ENCODE assay signal across 10 mouse cellular contexts in genomic region chr4:124705661-124706269, GRCm38 (mm10). TPM values are rescaled to one million over a fixed set of nuclear protein-coding genes. Genes with fewer than 3 reads are reported as not detected.
A peak's percentile ranks its signal among the peaks of the same experiment; 100 is the strongest.
DNase-seq lines count a peak whose midpoint lies in the region; ATAC-seq and TF ChIP-seq lines count a peak whose summit lies in the region.
"Had no signal": no experiment of that assay in that cellular context is flagged by ENCODE, and none has a peak within 500 bp of the region (broad histone marks: within the 10 kb centered on the region; RNA-seq: fewer than 3 reads in every experiment).

No protein-coding gene starts in this region.

- peaks cover 20% of the 10 kb centered on the region for H3K36me3 ChIP-seq in intestine, embryonic 14.5 days (ENCODE audit: control insufficient read depth, insufficient read depth, low read length)
- H3K36me3 ChIP-seq in intestine, postnatal 0 days (ENCODE audit: control insufficient read depth, insufficient read depth), result peaks cover 10% of the 10 kb centered on the region; the same call in 1 of the 2 replicates
- H3K36me3 ChIP-seq in C2C12 (ENCODE audit: control insufficient read depth, insufficient read depth), result peaks cover 44% of the 10 kb centered on the region
- H3K36me3 ChIP-seq in MEL (ENCODE audit: control insufficient read depth in 1 of 2, insufficient read depth in 2 of 2, low read length in 2 of 2), result peaks cover 0 to 32% of the 10 kb centered on the region in 2 experiments; a peak in 2 of 4 replicates
- H3K36me3 ChIP-seq in limb, embryonic 11.5 days (ENCODE audit: control insufficient read depth, insufficient read depth, low read length), result no peaks in the 10 kb centered on the region

- no peak overlapping the region for H3K4me2 ChIP-seq in intestine, embryonic 14.5 days (ENCODE audit: low read length)
- H3K4me2 ChIP-seq in intestine, postnatal 0 days (replicated peaks; ENCODE audit: low read depth), result no peak overlapping the region
- no peak overlapping the region for H3K4me2 ChIP-seq in limb, embryonic 11.5 days (ENCODE audit: low read depth, severe bottlenecking)

- no peak for TF ChIP-seq EP300 in MEL (IDR thresholded peaks at IDR 0.05; ENCODE audit: low read depth in 1 of 2, low read length in 2 of 2)

- 85% methylated on average over 23 of the region's 23 CpGs for WGBS in intestine, embryonic 14.5 days
- 83% methylated on average over 23 of the region's 23 CpGs for WGBS in intestine, postnatal 0 days
- whole genome bisulfite sequencing in limb, embryonic 11.5 days, result 92% methylated on average over 23 of the region's 23 CpGs

- no peak for TF ChIP-seq RAD21 in MEL (IDR thresholded peaks at IDR 0.05; ENCODE audit: low read depth, low read length)

- H3K27ac ChIP-seq in intestine, embryonic 14.5 days (ENCODE audit: low read depth), result peak overlapping the region; percentile 79
- no peak overlapping the region; the same call in 1 of the 2 replicates for H3K27ac ChIP-seq in intestine, postnatal 0 days (ENCODE audit: low read depth, low read length)
- H3K27ac ChIP-seq in MEL (ENCODE audit: control insufficient read depth, low read depth, low read length), result peak overlapping the region; percentile 42
- peak overlapping the region; percentile 90; the same call in 1 of the 2 replicates for H3K27ac ChIP-seq in limb, embryonic 11.5 days (replicated peaks; ENCODE audit: low read depth, low read length)
- H3K27ac ChIP-seq: left cerebral cortex, adult 2 months had no signal

- ATAC-seq in intestine, embryonic 14.5 days (replicated peaks; ENCODE audit: low FRiP score, low TSS enrichment, low read depth), result no peak
- no peak for ATAC-seq in intestine, postnatal 0 days
- ATAC-seq in limb, embryonic 11.5 days (ENCODE audit: insufficient number of reproducible peaks, low FRiP score, low TSS enrichment, low read depth), result no peak

- no peak overlapping the region for H3K4me3 ChIP-seq in intestine, embryonic 14.5 days (ENCODE audit: low read depth, low read length)
- no peak overlapping the region for H3K4me3 ChIP-seq in intestine, postnatal 0 days (ENCODE audit: low read depth, low read length)
- H3K4me3 ChIP-seq in C2C12 (ENCODE audit: insufficient read depth, poor library complexity, severe bottlenecking) (peak overlapping the region; percentile 62), MEL (ENCODE audit: control insufficient read depth in 1 of 2, insufficient read depth in 1 of 2, low read depth in 2 of 2, low read length in 2 of 2) (no peak overlapping the region)
- H3K4me3 ChIP-seq in limb, embryonic 11.5 days (ENCODE audit: low read depth, low read length), result no peak overlapping the region
- H3K4me3 ChIP-seq: left cerebral cortex, adult 2 months had no signal

- no peak overlapping the region for H3K9ac ChIP-seq in intestine, embryonic 14.5 days (ENCODE audit: low read length)
- no peak overlapping the region for H3K9ac ChIP-seq in intestine, postnatal 0 days (ENCODE audit: low read depth, low read length)
- no peak overlapping the region for H3K9ac ChIP-seq in MEL (ENCODE audit: control insufficient read depth, low read depth, low read length, poor library complexity, severe bottlenecking)
- 0 out of 2 replicates have a peak overlapping the region, but pooled peaks have one; percentile 7 for H3K9ac ChIP-seq in limb, embryonic 11.5 days (ENCODE audit: low read length)

- H3K79me2 ChIP-seq in C2C12 (ENCODE audit: control insufficient read depth, insufficient read depth), result peaks cover 73% of the 10 kb centered on the region
- peaks cover 8% of the 10 kb centered on the region for H3K79me2 ChIP-seq in MEL (ENCODE audit: control insufficient read depth, insufficient read depth, low read length, poor library complexity)

- H3K79me3 ChIP-seq in C2C12 (ENCODE audit: low read depth), result peaks cover 63% of the 10 kb centered on the region

- no peak for TF ChIP-seq CTCF in intestine, postnatal 0 days (IDR thresholded peaks at IDR 0.05; ENCODE audit: low read depth)
- no peak for TF ChIP-seq CTCF in C2C12 (IDR thresholded peaks at IDR 0.05; ENCODE audit: control insufficient read depth, insufficient read depth, insufficient read length)
- TF ChIP-seq CTCF in MEL (IDR thresholded peaks at IDR 0.05 in 2 of 3, conservative IDR thresholded peaks at IDR 0.05 in 1 of 3; ENCODE audit: control insufficient read depth in 1 of 3, insufficient read depth in 1 of 3, low read depth in 2 of 3, low read length in 3 of 3, poor library complexity in 1 of 3, severe bottlenecking in 1 of 3), result no peak

- peaks cover 55% of the 10 kb centered on the region for H3K4me1 ChIP-seq in intestine, embryonic 14.5 days (replicated peaks; ENCODE audit: control insufficient read depth, insufficient read depth, low read length)
- peaks cover 10% of the 10 kb centered on the region; the same call in 1 of the 2 replicates for H3K4me1 ChIP-seq in intestine, postnatal 0 days (replicated peaks; ENCODE audit: control insufficient read depth, insufficient read depth, low read length)
- peaks cover 11 to 42% of the 10 kb centered on the region in 2 experiments for H3K4me1 ChIP-seq in MEL (ENCODE audit: control insufficient read depth in 1 of 2, insufficient read depth in 2 of 2, low read length in 2 of 2)
- peaks cover 62% of the 10 kb centered on the region for H3K4me1 ChIP-seq in limb, embryonic 11.5 days (ENCODE audit: control insufficient read depth, insufficient read depth, low read length)

- no peak for TF ChIP-seq POLR2A in MEL (IDR thresholded peaks at IDR 0.05; ENCODE audit: control insufficient read depth in 1 of 2, insufficient read depth in 1 of 2, low read depth in 1 of 2, low read length in 2 of 2, poor library complexity in 1 of 2)

- H3ac ChIP-seq in C2C12 (ENCODE audit: control insufficient read depth, insufficient read length, low read depth), result peak overlapping the region; percentile 43

- no peak for DNase-seq in intestine, embryonic 14.5 days (ENCODE audit: low spot score)
- no peak for DNase-seq in MEL (ENCODE audit: low read depth, low spot score)
- no peak for DNase-seq in limb, embryonic 11.5 days (ENCODE audit: low spot score)
- DNase-seq in cerebellum, adult 8-10 months, result no peak
- DNase-seq in adrenal gland, postnatal 25 days, result no peak
- no peak for DNase-seq in left cerebral cortex, adult 9 months (ENCODE audit: low spot score in 2 of 2)

- no peaks in the 10 kb centered on the region for H3K27me3 ChIP-seq in intestine, embryonic 14.5 days (replicated peaks; ENCODE audit: control insufficient read depth, insufficient read depth, low read length)
- H3K27me3 ChIP-seq in intestine, postnatal 0 days (replicated peaks; ENCODE audit: control insufficient read depth, insufficient read depth, low read length), result no peaks in the 10 kb centered on the region
- H3K27me3 ChIP-seq in C2C12 (ENCODE audit: control insufficient read depth, insufficient read depth, insufficient read length) (no peaks in the 10 kb centered on the region), MEL (ENCODE audit: control insufficient read depth in 1 of 2, insufficient read depth in 2 of 2, low read length in 2 of 2) (no peaks in the 10 kb centered on the region)
- no peaks in the 10 kb centered on the region for H3K27me3 ChIP-seq in limb, embryonic 11.5 days (ENCODE audit: control insufficient read depth, insufficient read depth, low read length)

- H3K9me3 ChIP-seq in intestine, embryonic 14.5 days (ENCODE audit: control insufficient read depth, low read length), result no peaks in the 10 kb centered on the region
- no peaks in the 10 kb centered on the region for H3K9me3 ChIP-seq in intestine, postnatal 0 days (ENCODE audit: control insufficient read depth)
- no peaks in the 10 kb centered on the region for H3K9me3 ChIP-seq in MEL (replicated peaks; ENCODE audit: insufficient read depth, low read length)
- H3K9me3 ChIP-seq in limb, embryonic 11.5 days (ENCODE audit: control insufficient read depth, low read length), result no peaks in the 10 kb centered on the region

RNA-seq across cellular contexts. Expression of gene Fhl3, which starts 5.3 kb away (rescaled TPM):
- polyA plus RNA-seq in intestine, embryonic 14.5 days (2014; fragmentation: Nextera tagmentation; extraction: Ambion mirVana), result 12.9 and 13.6 TPM in 2 replicates
- polyA plus RNA-seq in intestine, postnatal 0 days (2015; fragmentation: Nextera tagmentation; extraction: Ambion mirVana), result 3.8 TPM in 2 replicates
- 206 TPM for polyA plus RNA-seq in C2C12 (2012; fragmentation: generic; extraction: Trizol)
- 5.6 TPM in 2 replicates for total RNA-seq in MEL (2012; rRNA removed)
- polyA plus RNA-seq in MEL (2012; ENCODE audit: insufficient read depth in 1 of 2, insufficient read length in 2 of 2, low read depth in 1 of 2, low replicate concordance in 2 of 2, missing spikeins in 1 of 2), result 10 to 100 TPM in 1 of 2 experiments, not detected in 1; 13.8 TPM
- 11.5 and 11.6 TPM in 2 replicates for polyA plus RNA-seq in limb, embryonic 11.5 days (2014; fragmentation: Nextera tagmentation; extraction: Ambion mirVana)
- total RNA-seq in adrenal gland, postnatal 25 days (2021), result 6.7 and 8.7 TPM in 2 replicates

RNA-seq across cellular contexts. Expression of gene Sf3a3, which starts 8.8 kb away (rescaled TPM):
- 142 and 164 TPM in 2 replicates for polyA plus RNA-seq in intestine, embryonic 14.5 days (2014; fragmentation: Nextera tagmentation; extraction: Ambion mirVana)
- 45.3 and 45.7 TPM in 2 replicates for polyA plus RNA-seq in intestine, postnatal 0 days (2015; fragmentation: Nextera tagmentation; extraction: Ambion mirVana)
- polyA plus RNA-seq in C2C12 (2012; fragmentation: generic; extraction: Trizol) (71.6 TPM), MEL (2012; ENCODE audit: insufficient read depth in 1 of 2, insufficient read length in 2 of 2, low read depth in 1 of 2, low replicate concordance in 2 of 2, missing spikeins in 1 of 2) (100 to 1,000 TPM; 127 to 295 TPM)
- total RNA-seq in MEL (2012; rRNA removed), result 136 and 144 TPM in 2 replicates
- polyA plus RNA-seq in limb, embryonic 11.5 days (2014; fragmentation: Nextera tagmentation; extraction: Ambion mirVana), result 250 and 252 TPM in 2 replicates
- 40.2 and 46.8 TPM in 2 replicates for total RNA-seq in adrenal gland, postnatal 25 days (2021)

RNA-seq across cellular contexts. Expression of gene Utp11, which starts 12.4 kb away (rescaled TPM):
- polyA plus RNA-seq in intestine, embryonic 14.5 days (2014; fragmentation: Nextera tagmentation; extraction: Ambion mirVana), result 57.6 and 65.6 TPM in 2 replicates
- 29.6 and 32.3 TPM in 2 replicates for polyA plus RNA-seq in intestine, postnatal 0 days (2015; fragmentation: Nextera tagmentation; extraction: Ambion mirVana)
- polyA plus RNA-seq in C2C12 (2012; fragmentation: generic; extraction: Trizol), result 29.7 TPM
- 65.3 and 68.3 TPM in 2 replicates for total RNA-seq in MEL (2012; rRNA removed)
- polyA plus RNA-seq in MEL (2012; ENCODE audit: insufficient read depth in 1 of 2, insufficient read length in 2 of 2, low read depth in 1 of 2, low replicate concordance in 2 of 2, missing spikeins in 1 of 2), result 10 to 100 TPM in 1 of 2 experiments, not detected in 1; 86.9 TPM
- 78.9 TPM in 2 replicates for polyA plus RNA-seq in limb, embryonic 11.5 days (2014; fragmentation: Nextera tagmentation; extraction: Ambion mirVana)
- 38.1 and 43.0 TPM in 2 replicates for total RNA-seq in adrenal gland, postnatal 25 days (2021)

RNA-seq across cellular contexts. Expression of gene Inpp5b, which starts 35.9 kb away (rescaled TPM):
- polyA plus RNA-seq in intestine, embryonic 14.5 days (2014; fragmentation: Nextera tagmentation; extraction: Ambion mirVana), result 29.4 and 31.2 TPM in 2 replicates
- polyA plus RNA-seq in intestine, postnatal 0 days (2015; fragmentation: Nextera tagmentation; extraction: Ambion mirVana), result 22.4 and 23.0 TPM in 2 replicates
- 13.8 TPM for polyA plus RNA-seq in C2C12 (2012; fragmentation: generic; extraction: Trizol)
- total RNA-seq in MEL (2012; rRNA removed), result 27.7 and 28.6 TPM in 2 replicates
- 10 to 100 TPM in 1 of 2 experiments, not detected in 1; 52.5 TPM for polyA plus RNA-seq in MEL (2012; ENCODE audit: insufficient read depth in 1 of 2, insufficient read length in 2 of 2, low read depth in 1 of 2, low replicate concordance in 2 of 2, missing spikeins in 1 of 2)
- 22.3 and 26.1 TPM in 2 replicates for polyA plus RNA-seq in limb, embryonic 11.5 days (2014; fragmentation: Nextera tagmentation; extraction: Ambion mirVana)
- 20.9 and 24.8 TPM in 2 replicates for total RNA-seq in adrenal gland, postnatal 25 days (2021)

RNA-seq across cellular contexts. Expression of gene Pou3f1, which starts 49.2 kb away (rescaled TPM):
- polyA plus RNA-seq in intestine, embryonic 14.5 days (2014; fragmentation: Nextera tagmentation; extraction: Ambion mirVana), result 0.17 and 0.27 TPM in 2 replicates
- polyA plus RNA-seq in intestine, postnatal 0 days (2015; fragmentation: Nextera tagmentation; extraction: Ambion mirVana), result 0.08 TPM in 1 of 2 replicates, not detected in the other
- polyA plus RNA-seq in C2C12 (2012; fragmentation: generic; extraction: Trizol) (0.01 TPM), MEL (2012; ENCODE audit: insufficient read depth in 1 of 2, insufficient read length in 2 of 2, low read depth in 1 of 2, low replicate concordance in 2 of 2, missing spikeins in 1 of 2) (not detected)
- not detected in 2 replicates for total RNA-seq in MEL (2012; rRNA removed)
- polyA plus RNA-seq in limb, embryonic 11.5 days (2014; fragmentation: Nextera tagmentation; extraction: Ambion mirVana), result 0.27 and 0.60 TPM in 2 replicates
- not detected in 2 replicates for total RNA-seq in adrenal gland, postnatal 25 days (2021)
- total RNA-seq: hematopoietic stem cell, adult 5-6 weeks had no signal

Comparison
In these comparisons a context has a peak if more than half of its experiments do, and no peak if none do; other contexts are left out.
1. RNA of gene Fhl3, which starts 5.3 kb away (polyA plus RNA-seq): 206 TPM in C2C12 (single experiment); 13.8 TPM in MEL, 12.9 to 13.6 TPM in intestine, embryonic 14.5 days, 11.5 to 11.6 TPM in limb, embryonic 11.5 days and 3.8 TPM in intestine, postnatal 0 days; every median in the first group is over 10 times any median in the second.